Mouse (Mus musculus): ENCODE measurements around the gene Necap2. TPM values are rescaled to one million over a fixed set of nuclear protein-coding genes. Genes with fewer than 3 reads are reported as not detected.

Necap2 gene
- polyA plus RNA-seq, 1 experiment from 2014 or later, result 87.6 TPM

DNA sequence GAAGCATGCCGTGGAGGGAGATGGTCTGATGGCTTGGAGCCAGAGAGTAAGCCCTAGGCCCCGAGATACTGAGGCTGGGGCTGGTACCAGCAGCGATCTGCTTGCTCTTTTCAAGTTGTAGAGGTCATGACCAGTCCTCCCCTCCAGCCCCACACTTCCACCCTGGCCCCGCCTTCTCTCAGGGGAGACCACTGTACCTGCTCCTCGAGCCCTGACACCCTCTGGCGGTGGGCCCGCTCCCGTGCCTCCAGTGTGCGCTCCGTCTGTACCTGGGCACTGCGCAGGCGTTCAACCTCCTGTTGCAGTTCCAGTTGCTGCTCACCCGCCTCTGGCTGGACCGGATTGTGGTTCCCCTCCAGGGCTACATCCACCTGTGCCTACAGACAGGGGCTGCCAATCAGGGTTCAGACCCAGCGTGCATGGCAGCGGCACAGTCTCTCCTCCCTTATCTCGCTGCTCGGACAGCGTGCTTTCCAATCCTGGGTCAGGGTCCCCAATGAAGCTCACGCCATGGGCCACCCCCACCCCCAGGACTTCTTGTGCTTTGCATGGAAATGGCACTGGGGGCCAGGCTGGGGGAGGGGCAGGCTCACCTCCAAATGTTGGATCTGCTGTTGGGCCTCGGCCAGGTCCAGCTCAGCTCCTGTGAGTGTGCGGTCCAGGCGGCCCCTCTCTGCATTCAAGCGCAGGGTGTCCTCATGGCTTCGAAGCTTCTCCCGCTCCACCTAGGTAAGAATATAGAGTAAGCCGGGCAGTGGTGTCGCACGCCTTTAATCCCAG is 60.3 kb downstream of the Necap2 start:
- H3K36me3 ChIP-seq (ENCODE audit: insufficient read depth, low read length), result peaks cover 18% of the 10 kb centered on the region; the same call in 1 of the 2 replicates
- peak; percentile 36; the same call in 1 of the 2 replicates for TF ChIP-seq CTCF (IDR thresholded peaks at IDR 0.05; ENCODE audit: low read depth)

More for the DNA sequence above, 60.3 kb downstream of the Necap2 start:
- Histone ChIP-seq H3K4me3 (replicated peaks; ENCODE audit: low read depth, low read length) (no peak overlapping the region), H3K4me1 (replicated peaks; ENCODE audit: insufficient read depth, low read length) (peaks cover 9% of the 10 kb centered on the region; the same call in 1 of the 2 replicates), H3K27me3 (ENCODE audit: insufficient read depth, low read length) (no peaks in the 10 kb centered on the region), H3K27ac (no peak overlapping the region), H3K4me2 (ENCODE audit: low read length) (no peak overlapping the region), H3K9me3 (replicated peaks; ENCODE audit: low read length) (no peaks in the 10 kb centered on the region), H3K9ac (ENCODE audit: low read depth, low read length) (no peak overlapping the region)
- ATAC-seq (replicated peaks; ENCODE audit: low FRiP score, low read depth) (no peak), DNase-seq (ENCODE audit: low spot score) (no peak)
- WGBS, result 81% methylated on average over 29 of the region's 29 CpGs

Other genes starting within 250 kb of the Necap2 start
- 0.23 and 0.28 TPM in 2 replicates for gene Padi1, start 232.6 kb downstream of the Necap2 start, polyA plus RNA-seq (2015; fragmentation: Nextera tagmentation; extraction: Ambion mirVana)
- 21.1 and 21.8 TPM in 2 replicates for gene Padi2, start 172.0 kb downstream of the Necap2 start, polyA plus RNA-seq (2015; fragmentation: Nextera tagmentation; extraction: Ambion mirVana)
- 660 and 674 TPM in 2 replicates for gene Sdhb, start 117.2 kb downstream of the Necap2 start, polyA plus RNA-seq (2015; fragmentation: Nextera tagmentation; extraction: Ambion mirVana)
- 30.6 and 31.9 TPM in 2 replicates for gene Atp13a2, start 91.5 kb downstream of the Necap2 start, polyA plus RNA-seq (2015; fragmentation: Nextera tagmentation; extraction: Ambion mirVana)
- 330 and 339 TPM in 2 replicates for gene Mfap2, start 67.9 kb downstream of the Necap2 start, polyA plus RNA-seq (2015; fragmentation: Nextera tagmentation; extraction: Ambion mirVana)
- gene Crocc, start 17.8 kb downstream of the Necap2 start, polyA plus RNA-seq (2015; fragmentation: Nextera tagmentation; extraction: Ambion mirVana), result 5.9 and 7.8 TPM in 2 replicates
- gene Spata21, start 10.0 kb upstream of the Necap2 start, polyA plus RNA-seq (2015; fragmentation: Nextera tagmentation; extraction: Ambion mirVana), result 0.54 and 0.55 TPM in 2 replicates
- 38.0 and 40.4 TPM in 2 replicates for gene Szrd1, start 61.4 kb upstream of the Necap2 start, polyA plus RNA-seq (2015; fragmentation: Nextera tagmentation; extraction: Ambion mirVana)
- gene Fbxo42, start 69.6 kb upstream of the Necap2 start, polyA plus RNA-seq (2015; fragmentation: Nextera tagmentation; extraction: Ambion mirVana), result 14.6 and 16.1 TPM in 2 replicates
- gene Rsg1, start 135.6 kb upstream of the Necap2 start, polyA plus RNA-seq (2015; fragmentation: Nextera tagmentation; extraction: Ambion mirVana), result 2.7 and 3.1 TPM in 2 replicates
- gene Arhgef19, start 161.1 kb upstream of the Necap2 start, polyA plus RNA-seq (2015; fragmentation: Nextera tagmentation; extraction: Ambion mirVana), result 5.2 and 5.7 TPM in 2 replicates
- 5.6 and 5.8 TPM in 2 replicates for gene Epha2, start 222.9 kb upstream of the Necap2 start, polyA plus RNA-seq (2015; fragmentation: Nextera tagmentation; extraction: Ambion mirVana)

All from kidney, postnatal 0 days (tissue).